Mouse (Mus musculus) embryonic stem cell, embryonic (primary cell): ENCODE measurements around the gene A3galt2.

ENCODE experiments used
- CTCF ChIA-PET, 4 experiments: fragments of 300-600 bp in 2 of 4; fragments of 350-600 bp in 2 of 4; sonication (Branson Sonifier 250); formaldehyde crosslinking; loops; one replicate each; lab custom pipeline; 2022; ENCODE audit warnings: inconsistent platforms in 2 of 4; lab: Charles Lee
- POLR2A ChIA-PET, 4 experiments: fragments of 300-600 bp in 2 of 4; fragments of 350-600 bp in 2 of 4; sonication (Branson Sonifier 250); formaldehyde crosslinking; loops; one replicate each; lab custom pipeline; 2022; ENCODE audit warnings: antibody characterized with exemption in 4 of 4, inconsistent platforms in 1 of 4; lab: Charles Lee

Gene A3galt2

DNA sequence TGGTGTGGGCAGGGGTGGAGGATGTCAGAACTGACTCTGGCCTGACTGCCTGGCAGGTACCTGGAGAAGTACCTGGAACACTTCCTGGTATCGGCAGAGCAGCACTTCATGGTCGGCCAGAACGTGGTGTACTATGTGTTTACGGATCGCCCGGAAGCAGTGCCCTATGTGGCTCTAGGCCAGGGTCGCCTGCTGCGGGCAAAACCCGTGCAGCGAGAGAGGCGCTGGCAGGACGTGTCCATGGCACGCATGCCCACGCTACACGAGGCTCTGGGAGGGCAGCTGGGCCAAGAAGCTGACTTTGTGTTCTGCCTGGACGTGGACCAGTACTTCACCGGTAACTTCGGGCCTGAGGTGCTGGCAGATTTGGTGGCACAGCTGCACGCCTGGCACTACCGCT is 11.8 kb downstream of the A3galt2 start:
- CTCF ChIA-PET, result interaction anchor here in 3 of 4 experiments (1.1 to 1.8 kb wide), 7 partner anchors 7 to 56 kb away, joined by 3 to 7 read pairs (median 4); no protein-coding TSS in a partner anchor
- POLR2A ChIA-PET, result interaction anchor here in 1 of 4 experiments (1.1 kb wide), 1 partner anchor 11 kb away, joined by 3 read pairs; no protein-coding TSS in a partner anchor

DNA sequence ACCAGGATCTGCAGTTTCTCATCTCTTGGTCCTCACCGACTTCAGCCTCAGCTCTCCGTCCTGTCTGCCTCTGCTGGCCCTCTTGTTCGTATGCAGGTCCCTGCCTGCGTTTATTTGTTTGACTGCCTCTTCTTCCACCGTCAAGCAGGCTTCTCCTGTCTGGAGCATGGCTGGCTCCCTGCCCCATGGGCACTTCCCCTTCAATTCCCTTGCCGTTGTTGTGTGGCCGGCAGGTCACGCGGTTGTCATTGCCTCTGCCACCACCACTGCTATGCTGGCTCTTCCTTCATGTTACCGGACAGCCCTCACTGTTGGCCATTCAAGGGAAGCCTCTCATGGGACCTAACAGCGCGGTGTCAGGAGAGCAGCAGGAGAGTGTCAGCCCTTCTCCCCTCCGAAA is 13.0 kb downstream of the A3galt2 start:
- ChIA-PET POLR2A (interaction anchor here in 2 of 4 experiments (0.9 kb wide), 2 partner anchors 15 kb away, joined by 3 read pairs; no protein-coding TSS in a partner anchor), CTCF (interaction anchor here in 3 of 4 experiments (1.3 to 1.4 kb wide), 3 partner anchors 56 to 57 kb away, joined by 3 to 5 read pairs (median 3); no protein-coding TSS in a partner anchor)

DNA sequence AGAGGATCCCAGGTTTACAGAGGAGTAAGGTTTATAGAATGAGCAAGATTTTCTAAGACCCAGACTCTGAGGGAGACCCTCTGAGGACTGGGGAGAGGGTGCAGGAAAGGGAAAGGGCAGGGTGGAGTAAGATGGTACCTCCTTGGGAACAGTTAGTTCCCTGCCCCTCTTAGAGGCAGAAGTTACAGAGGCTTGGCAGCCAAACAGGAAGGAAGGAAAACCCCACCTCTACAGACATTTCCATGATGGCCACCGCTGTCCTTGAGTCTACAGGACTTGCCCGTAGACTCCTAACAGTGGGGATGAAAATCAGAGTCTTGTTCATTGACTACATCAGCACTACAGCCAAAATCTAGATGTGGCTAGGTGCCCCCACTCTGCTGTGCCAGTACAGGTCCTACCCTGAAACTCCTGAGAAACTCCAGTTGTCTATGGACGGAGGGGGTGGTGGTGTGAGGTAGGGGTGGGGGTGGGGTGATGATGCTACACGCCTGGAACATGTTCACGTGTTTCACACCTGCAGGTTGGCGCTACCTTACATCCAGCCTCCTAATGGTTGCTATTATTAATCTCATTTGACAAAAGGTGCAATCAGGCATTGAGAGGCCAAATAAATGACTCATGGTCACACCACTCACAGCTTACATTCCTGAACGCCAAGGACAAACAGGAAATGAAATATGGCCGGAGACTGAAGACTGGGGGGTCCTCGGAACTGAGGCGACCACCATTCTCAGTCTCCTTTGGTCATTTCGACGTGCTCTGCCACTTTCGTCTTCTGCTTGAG is 14.6 kb downstream of the A3galt2 start:
- ChIA-PET CTCF (interaction anchor here in 2 of 4 experiments (1.3 to 2.3 kb wide), 2 partner anchors 59 kb away, joined by 3 to 12 read pairs; no protein-coding TSS in a partner anchor), POLR2A (interaction anchor here in 1 of 4 experiments (1.2 kb wide), 1 partner anchor 13 kb away, joined by 3 read pairs; no protein-coding TSS in a partner anchor)

DNA sequence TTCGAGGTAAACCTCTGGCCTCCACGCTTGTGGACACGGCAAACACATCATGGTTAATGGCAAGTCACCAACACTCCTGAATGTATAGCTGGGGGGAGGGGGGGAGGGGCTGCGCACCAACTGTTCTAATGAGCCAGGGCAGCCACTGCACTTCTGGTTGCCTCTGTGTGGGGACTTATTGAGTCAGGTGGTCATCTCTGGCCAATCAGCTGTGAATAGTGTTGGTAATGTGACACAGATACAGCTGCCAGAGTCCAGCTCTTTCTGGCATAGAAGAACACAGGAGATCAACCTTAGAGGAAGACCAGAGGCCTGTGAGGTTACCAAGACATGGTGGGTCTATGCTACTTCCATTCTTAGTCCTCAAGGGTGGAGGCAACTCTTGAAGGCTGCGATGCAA is 15.5 kb downstream of the A3galt2 start:
- CTCF ChIA-PET, result interaction anchor here in 3 of 4 experiments (0.5 to 2.3 kb wide), 5 partner anchors 17 to 810 kb away, joined by 3 to 12 read pairs (median 4); no protein-coding TSS in a partner anchor
- POLR2A ChIA-PET, result interaction anchor here in 2 of 4 experiments (0.7 to 1.2 kb wide), 3 partner anchors 14 to 161 kb away, joined by 3 read pairs; partner anchors contain the start of gene Zscan20 (in 1 of the 2)

DNA sequence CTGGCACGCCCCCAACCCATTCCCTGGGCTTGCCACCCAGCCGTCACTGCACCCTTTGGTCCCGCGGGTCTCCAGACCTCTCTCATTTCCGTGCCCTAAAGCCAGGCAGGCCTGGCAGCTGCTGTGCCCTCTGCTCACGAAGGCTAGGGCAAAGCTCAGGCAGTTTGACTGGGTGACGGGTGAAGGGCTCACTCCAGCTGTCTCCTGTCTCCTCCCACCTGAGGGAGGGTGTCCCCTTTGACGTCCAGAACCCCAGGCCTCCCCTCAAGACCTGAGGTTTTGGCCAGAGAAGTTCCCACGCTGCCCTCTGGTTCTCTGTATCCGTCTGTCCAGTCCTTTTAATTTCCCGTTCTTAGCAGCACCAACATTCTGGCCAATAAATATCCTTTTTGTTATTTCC is 18.7 kb downstream of the A3galt2 start:
- ChIA-PET CTCF (interaction anchor here (0.6 to 6.0 kb wide), 26 partner anchors 7 to 926 kb away, joined by 3 to 103 read pairs (median 4); partner anchors contain the start of genes A3galt2 (in 1 of the 4), Tlr12 (in 1 of the 4) and Zscan20 (in 1 of the 4)), POLR2A (interaction anchor here in 2 of 4 experiments (0.9 to 1.4 kb wide), 5 partner anchors 52 to 284 kb away, joined by 3 to 4 read pairs (median 3); partner anchors contain the start of gene Rnf19b (in 1 of the 2))

DNA sequence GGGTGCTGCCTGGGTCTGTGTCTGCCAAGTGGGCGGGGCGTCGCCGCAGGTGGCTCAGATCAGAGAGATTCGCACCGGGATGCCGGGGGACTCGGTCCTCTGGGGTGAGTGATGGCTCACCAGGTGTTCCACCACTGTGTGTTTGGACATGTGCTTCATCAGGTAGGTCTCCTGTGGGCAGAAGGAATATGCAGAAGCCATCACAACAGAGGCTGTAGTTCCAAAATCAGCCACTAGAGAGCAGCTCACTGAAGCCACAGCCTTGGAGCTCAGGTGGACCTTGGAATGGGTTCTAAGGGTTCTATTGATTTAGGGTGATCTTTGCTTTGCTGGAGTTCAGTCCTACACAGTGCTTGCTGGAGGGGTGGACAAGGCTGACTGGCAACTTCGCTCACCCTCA is 19.3 kb downstream of the A3galt2 start:
- ChIA-PET CTCF (interaction anchor here (0.5 to 6.0 kb wide), 55 partner anchors 8 to 1354 kb away, joined by 3 to 103 read pairs (median 3); partner anchors contain the start of genes Zscan20 (in 2 of the 4), A3galt2 (in 1 of the 4) and Tlr12 (in 1 of the 4)), POLR2A (interaction anchor here in 2 of 4 experiments (0.9 to 1.4 kb wide), 8 partner anchors 24 to 284 kb away, joined by 3 to 4 read pairs (median 3); partner anchors contain the start of gene Rnf19b (in 1 of the 2))

DNA sequence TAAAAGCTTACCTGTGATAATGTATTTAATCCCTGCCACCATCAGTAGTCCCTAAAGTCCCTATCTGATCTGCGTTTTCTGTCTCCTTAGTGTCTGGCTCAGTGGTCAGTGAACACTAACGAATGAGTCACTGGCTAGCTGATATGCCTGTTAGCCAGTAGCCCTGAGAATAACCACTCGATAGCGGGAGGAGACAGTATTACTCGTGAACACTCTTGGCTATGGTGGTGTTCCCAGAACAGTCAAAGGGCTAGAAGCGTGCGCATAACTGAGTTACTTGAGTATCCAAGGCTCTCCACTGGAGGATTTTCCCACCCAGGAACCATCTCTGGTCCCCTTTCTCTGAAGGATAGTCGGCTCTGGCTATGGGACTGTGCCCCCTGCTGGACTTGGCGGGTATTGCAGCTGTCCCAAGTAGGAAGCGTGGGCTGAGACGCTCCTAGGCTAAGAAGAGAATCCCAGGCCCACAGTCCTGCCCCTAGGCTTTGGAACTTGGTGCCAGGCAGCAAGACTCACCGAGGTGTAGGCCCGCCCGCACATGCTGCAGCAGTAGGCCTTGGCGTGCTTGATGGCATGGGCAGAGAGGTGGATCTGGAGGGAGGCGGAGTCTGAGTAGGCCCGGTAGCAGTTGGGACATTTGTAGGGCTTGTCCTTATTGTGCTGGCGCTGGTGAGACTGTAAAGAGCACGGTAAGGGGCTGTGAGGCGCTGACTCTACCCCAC is 21.6 kb downstream of the A3galt2 start:
- POLR2A ChIA-PET, result interaction anchor here in 3 of 4 experiments (0.6 to 1.5 kb wide), 8 partner anchors 12 to 66 kb away, joined by 3 to 5 read pairs (median 3); no protein-coding TSS in a partner anchor
- CTCF ChIA-PET, result interaction anchor here (0.5 to 6.0 kb wide), 27 partner anchors 8 to 1291 kb away, joined by 3 to 103 read pairs (median 4); no protein-coding TSS in a partner anchor

DNA sequence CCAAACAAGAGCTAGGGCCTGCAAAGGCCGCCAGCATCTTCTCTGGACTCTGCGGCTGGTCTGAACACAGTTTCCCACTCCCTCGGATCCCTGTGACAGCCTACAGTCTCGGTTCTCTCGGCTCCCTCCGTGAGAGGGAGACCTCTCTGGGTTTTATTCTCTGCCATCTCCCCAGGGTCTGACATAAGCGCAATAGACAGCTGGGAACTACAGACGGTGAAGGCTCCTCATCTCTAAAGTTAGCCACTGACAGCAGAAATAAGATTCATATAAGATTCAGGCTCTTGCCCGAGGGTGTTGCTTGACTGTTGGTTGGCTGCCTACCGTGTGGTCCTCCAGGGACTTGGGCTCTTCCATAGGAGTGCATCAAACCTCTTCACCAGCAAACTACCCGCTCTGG is 22.4 kb downstream of the A3galt2 start:
- POLR2A ChIA-PET, result interaction anchor here in 3 of 4 experiments (0.9 to 1.3 kb wide), 6 partner anchors 11 to 704 kb away, joined by 3 to 4 read pairs (median 4); no protein-coding TSS in a partner anchor
- CTCF ChIA-PET, result interaction anchor here (0.6 to 6.0 kb wide), 16 partner anchors 9 to 366 kb away, joined by 3 to 103 read pairs (median 5); no protein-coding TSS in a partner anchor

DNA sequence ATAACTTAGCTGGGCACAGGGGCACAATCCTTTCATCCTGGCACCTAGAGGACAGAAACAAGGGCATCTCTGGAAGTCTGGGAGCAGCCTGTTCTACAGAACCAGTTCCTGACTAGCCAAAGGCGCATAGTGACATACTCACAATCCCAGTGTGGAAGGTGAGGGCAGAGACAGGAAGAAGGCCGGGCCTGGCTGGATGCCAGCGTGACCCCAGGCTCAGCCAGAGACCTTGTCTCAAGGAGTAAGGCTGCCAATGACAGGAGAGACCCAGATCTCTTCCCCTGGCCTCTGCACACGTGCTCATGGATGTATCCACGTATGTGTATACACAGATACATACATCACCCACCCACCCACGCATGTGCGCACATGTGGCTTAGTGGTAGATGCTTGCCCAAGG is 26.9 kb downstream of the A3galt2 start:
- ChIA-PET POLR2A (interaction anchor here in 1 of 4 experiments (0.6 kb wide), 1 partner anchor 133 kb away, joined by 3 read pairs; no protein-coding TSS in a partner anchor), CTCF (interaction anchor here in 2 of 4 experiments (1.1 to 1.8 kb wide), 2 partner anchors 8 to 71 kb away, joined by 3 to 6 read pairs; no protein-coding TSS in a partner anchor)

DNA sequence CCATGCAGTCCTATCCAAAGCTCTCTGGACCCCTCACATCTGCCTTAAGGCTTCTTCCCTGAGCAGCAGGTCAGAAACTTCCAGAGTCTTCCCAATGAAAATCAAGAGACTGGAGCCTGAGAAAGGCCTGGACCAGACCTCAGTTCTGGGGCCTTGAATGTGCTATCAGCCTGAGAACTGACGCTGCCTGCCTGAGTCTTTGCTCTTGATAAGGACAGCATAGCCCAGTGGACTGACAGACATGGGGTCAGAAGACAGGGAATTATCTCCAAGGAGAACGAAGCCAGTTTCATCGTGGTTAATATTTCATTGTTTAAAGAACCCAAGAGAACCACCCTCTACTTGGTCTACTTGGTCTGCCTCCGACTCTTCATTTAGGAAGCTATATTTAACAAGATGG is 27.5 kb downstream of the A3galt2 start:
- ChIA-PET CTCF (interaction anchor here in 1 of 4 experiments (1.3 kb wide), 1 partner anchor 8 kb away, joined by 3 read pairs; no protein-coding TSS in a partner anchor), POLR2A (interaction anchor here in 2 of 4 experiments (0.5 to 0.6 kb wide), 2 partner anchors 60 to 134 kb away, joined by 3 read pairs; no protein-coding TSS in a partner anchor)

DNA sequence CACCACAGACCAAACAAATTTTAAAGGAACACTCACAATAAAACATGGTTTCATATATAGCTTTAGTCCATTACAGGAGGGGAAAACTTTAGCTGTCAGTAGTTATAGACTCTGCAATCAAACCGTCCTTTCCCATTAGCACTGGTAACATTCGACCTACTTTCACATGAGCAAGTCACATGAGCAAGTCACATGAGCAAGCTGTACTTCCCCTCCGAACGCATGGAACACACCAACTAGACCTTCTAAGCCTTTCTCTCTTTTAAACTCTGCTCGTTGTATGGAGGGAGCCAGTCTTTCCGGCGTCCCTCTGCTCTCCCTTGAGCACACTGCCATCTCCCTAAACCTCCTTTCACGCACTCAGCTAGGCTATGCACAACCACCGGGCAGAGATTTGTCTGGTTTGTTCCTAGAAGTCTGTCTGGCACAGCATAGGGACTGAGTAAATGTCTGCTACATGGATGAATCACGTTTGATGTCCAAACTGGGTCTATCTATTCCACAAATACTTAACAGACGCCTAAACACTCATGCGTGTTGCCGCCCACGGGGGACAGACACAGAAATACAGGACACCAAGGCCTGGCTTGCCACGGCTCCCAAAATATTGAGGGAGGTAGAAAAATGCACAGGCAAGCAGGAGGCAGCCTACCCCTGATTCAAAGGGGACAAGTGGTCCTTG is 29.9 kb downstream of the A3galt2 start:
- ChIA-PET POLR2A (interaction anchor here in 2 of 4 experiments (0.5 to 0.9 kb wide), 3 partner anchors 29 to 58 kb away, joined by 3 read pairs; no protein-coding TSS in a partner anchor), CTCF (interaction anchor here in 2 of 4 experiments (0.7 to 2.1 kb wide), 5 partner anchors 8 to 158 kb away, joined by 3 to 11 read pairs (median 3); no protein-coding TSS in a partner anchor)

DNA sequence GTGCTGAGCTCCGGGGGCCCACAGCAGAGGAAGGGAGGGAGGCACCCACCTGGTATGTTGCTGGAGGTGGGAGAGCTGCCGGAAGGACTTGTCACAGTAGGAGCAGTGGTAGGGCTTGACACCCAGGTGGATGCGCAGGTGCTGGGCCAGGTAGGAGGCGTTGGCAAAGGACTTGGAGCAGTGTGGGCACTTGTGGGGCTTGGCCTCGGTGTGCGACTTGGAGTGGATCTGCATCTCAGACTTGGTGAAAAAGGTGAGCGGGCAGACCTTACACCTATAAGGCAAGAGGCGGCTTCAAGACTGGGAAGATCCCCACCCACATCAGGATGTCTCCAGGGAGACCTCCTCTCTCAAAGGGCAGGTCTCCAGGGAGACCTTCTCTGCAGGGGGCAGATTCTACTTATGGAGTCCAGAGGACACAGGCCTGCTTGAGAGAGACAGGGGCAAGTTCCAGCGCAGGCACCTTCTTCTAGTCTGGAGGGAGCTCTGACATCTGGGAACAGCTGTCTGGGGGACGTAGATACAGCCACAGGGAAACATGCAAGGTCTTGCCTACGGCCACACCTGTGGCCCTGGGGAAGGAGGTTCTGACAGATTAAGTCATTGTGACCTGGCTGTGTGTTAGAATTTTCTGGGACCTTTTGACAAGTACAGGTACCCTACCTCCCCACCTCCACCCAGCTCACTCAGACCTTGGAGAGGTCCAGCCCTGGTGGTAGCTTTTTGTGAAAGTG is 30.9 kb downstream of the A3galt2 start:
- ChIA-PET POLR2A (interaction anchor here in 1 of 4 experiments (1.0 kb wide), 1 partner anchor 25 kb away, joined by 3 read pairs; no protein-coding TSS in a partner anchor), CTCF (interaction anchor here in 3 of 4 experiments (0.6 to 2.1 kb wide), 11 partner anchors 9 to 1470 kb away, joined by 3 to 11 read pairs (median 4); no protein-coding TSS in a partner anchor)

DNA sequence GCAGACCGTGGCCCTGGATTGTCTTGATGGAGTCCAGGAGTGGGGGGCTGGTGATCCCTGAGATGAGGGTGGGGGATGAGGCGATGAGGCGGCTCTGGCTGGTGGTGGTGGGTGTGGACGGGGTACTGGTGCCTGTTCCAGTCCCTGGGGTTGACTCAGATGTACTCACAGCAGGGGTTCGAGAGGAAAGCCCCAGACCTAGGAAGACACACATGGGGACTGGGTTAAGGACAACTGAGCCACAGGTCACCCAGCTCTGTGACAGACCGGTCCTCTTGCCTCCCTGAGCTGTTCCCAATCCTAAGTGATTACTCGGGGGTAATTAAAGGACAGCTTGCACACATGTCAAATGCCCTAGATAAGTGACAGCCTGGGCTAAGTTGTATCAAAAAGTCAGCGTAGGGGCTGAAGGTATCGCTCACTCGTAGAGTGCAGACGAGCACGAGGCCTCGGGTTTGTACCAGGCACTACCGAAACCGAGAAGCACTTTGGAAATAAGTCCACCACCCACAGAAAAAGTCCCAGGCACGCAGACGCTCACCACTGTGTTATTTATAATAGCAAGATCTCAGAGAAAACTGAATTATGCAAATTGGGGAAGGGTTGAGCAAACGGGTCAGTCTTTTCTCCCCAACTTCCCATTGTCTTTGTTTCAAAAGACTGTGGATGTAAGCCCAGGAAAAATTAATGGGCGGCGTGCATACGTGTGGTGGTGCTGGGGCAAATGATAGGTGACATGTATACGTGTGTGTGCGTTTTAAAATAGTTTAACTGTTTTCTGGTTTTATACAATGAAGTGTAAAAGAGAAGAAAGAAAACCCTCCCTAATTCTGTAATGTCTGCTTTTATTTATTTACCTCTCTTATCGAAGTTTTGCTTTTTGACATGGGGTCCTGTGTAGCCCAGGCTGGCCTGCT is 32.1 kb downstream of the A3galt2 start:
- ChIA-PET CTCF (interaction anchor here in 2 of 4 experiments (0.6 to 2.1 kb wide), 4 partner anchors 10 to 76 kb away, joined by 3 to 11 read pairs (median 5); no protein-coding TSS in a partner anchor), POLR2A (interaction anchor here in 1 of 4 experiments (1.2 kb wide), 1 partner anchor 10 kb away, joined by 3 read pairs; no protein-coding TSS in a partner anchor)

DNA sequence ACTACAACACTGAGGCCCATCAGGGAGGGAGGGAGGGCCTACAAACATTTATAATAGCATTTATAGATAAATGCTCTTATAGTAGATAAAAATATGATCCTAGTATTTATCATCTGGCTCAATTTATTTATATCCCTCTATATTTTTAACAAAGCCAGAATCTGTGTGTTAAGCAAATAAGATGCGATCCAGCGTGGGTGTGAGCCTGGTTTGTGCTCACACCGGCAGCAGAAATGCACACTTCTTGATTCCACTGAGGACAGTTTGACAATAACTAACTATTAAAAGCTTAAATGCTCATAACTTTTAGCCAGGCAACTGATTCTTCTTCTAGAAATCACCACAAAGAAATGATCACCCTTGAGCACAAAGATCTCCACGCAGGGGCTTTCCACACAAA is 32.9 kb downstream of the A3galt2 start:
- ChIA-PET CTCF (no interaction called here), POLR2A (interaction anchor here in 1 of 4 experiments (1.2 kb wide), 1 partner anchor 11 kb away, joined by 3 read pairs; no protein-coding TSS in a partner anchor)

DNA sequence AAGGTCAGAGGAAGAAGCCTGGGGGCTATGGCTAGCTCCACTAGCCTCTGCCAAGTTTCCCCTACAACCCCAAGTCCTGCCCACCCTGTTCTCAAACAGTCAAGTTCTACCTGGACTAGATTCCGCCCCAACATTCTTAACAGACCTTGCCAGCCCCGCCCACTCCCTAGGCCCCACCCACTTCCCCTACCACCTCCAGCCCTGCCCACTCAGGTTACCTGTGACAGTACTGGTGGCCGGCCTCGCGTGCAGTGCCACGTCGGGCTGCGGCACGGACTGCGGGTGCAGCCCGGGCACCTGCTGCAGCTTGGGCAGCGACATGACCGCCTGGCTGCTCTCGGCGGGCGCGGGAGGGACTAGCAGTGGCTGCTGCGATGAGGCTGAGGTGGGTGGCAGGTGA is 34.5 kb downstream of the A3galt2 start:
- CTCF ChIA-PET, result interaction anchor here in 2 of 4 experiments (0.6 to 0.7 kb wide), 2 partner anchors 8 to 196 kb away, joined by 3 to 5 read pairs; no protein-coding TSS in a partner anchor

More for the DNA sequence above, 34.5 kb downstream of the A3galt2 start:
- POLR2A ChIA-PET, result interaction anchor here in 3 of 4 experiments (0.6 to 1.0 kb wide), 6 partner anchors 14 to 819 kb away, joined by 3 to 4 read pairs (median 3); no protein-coding TSS in a partner anchor
